Mouse (Mus musculus) left cerebral cortex, postnatal 25 days (tissue): ENCODE measurements at regions not wholly inside any gene's neighbourhood (a gene's known extent, or its start where the extent isn't known, plus 50 kb on each side); places are given as distances from the start of the nearest gene placed in this dataset.

Source experiments
- DNase-seq, 2 experiments: peaks; one replicate each; pipeline ENCODE4 v3.0.0; 2022; ENCODE audit warnings: low spot score in 2 of 2, mixed read lengths in 1 of 2
- intact Hi-C: fragments of 180-260 bp; cut with DNase I; formaldehyde crosslinking; loops from one replicate; pipeline ENCODE4 v1.15.1; 2025

DNA sequence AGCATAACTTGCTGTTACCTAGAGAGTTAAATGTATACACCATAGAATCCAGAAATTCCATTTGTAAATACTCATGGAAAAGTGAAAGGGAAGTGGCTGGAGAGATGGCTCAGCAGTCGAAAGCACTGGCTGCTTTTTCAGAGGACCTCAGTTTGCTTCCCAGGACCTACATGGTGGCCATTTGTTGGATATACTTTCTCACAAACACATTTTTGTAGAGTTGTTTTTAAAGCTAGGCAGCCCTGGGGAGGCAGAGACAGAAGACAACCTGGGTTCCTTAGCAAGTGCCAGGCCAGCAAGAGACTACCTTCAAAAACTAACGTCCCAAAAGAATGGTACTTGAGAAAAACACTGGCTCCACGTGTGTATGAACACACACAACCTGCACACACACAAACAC lies 124.0 kb upstream of the Gm15217 start:
- DNase-seq: no peak
- intact Hi-C loops: no loop called here

GRCm38 (mm10) chr14:46256336-46256735 lies 122.9 kb upstream of the Gm15217 start:
- DNase-seq: no peak
- intact Hi-C loops: no loop called here

- intact Hi-C loops: no loop called here
- no peak for DNase-seq
Observed at GRCm38 (mm10) chr14:46257311-46257710, 121.9 kb upstream of the Gm15217 start.

DNA sequence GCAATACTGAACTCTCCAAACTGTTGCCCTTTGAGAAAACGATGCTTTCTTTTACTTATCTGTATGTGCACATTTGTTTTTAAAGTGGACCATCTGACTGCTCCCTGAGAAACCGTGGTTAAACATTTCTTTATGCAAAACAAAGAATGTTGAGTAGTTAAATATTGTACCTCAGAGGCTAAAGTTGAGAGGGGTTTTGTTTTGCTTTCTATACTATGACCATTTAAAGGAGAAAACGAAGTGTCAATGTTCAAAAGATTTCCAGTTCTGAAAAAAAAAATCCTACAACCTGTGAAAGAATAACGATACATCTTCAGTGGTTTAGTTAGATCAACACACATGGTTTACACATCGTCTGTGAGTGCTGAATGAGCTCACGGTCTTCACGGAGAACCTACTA lies 120.7 kb upstream of the Gm15217 start:
- DNase-seq: no peak
- intact Hi-C loops: no loop called here

- DNase-seq: no peak
- intact Hi-C loops: no loop called here
Observed at GRCm38 (mm10) chr14:46260291-46260980, 118.8 kb upstream of the Gm15217 start.

DNA sequence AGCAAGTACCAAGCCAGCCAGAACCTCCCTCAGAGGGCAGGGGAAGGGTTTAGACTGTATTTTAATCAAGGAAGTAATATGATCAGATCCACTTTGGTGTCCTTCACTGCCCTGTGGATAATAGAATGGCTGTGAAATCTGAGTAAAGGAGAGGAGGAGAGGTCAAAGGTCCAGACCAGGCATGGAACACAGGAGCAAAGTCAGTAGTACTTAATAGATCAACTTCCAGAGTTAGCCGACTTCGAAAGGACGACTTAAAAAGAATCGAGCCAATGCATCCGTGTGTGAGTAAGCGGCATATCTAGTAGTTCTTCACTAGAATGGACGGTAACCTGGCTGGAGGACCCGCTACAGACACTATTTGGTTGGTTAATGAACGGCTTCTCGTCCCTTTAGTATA lies 103.8 kb upstream of the Gm15217 start:
- intact Hi-C loops: no loop called here
- no peak for DNase-seq

GRCm38 (mm10) chr14:46276926-46277831 lies 102.0 kb upstream of the Gm15217 start:
- DNase-seq: no peak
- intact Hi-C loops: no loop called here

GRCm38 (mm10) chr14:46277832-46278611 lies 101.2 kb upstream of the Gm15217 start:
- DNase-seq: no peak
- intact Hi-C loops: no loop called here

- peak in 1 of 2 experiments; percentile 46 for DNase-seq
- intact Hi-C loops: no loop called here
Observed at GRCm38 (mm10) chr14:46292398-46292797, 86.8 kb upstream of the Gm15217 start.

DNA sequence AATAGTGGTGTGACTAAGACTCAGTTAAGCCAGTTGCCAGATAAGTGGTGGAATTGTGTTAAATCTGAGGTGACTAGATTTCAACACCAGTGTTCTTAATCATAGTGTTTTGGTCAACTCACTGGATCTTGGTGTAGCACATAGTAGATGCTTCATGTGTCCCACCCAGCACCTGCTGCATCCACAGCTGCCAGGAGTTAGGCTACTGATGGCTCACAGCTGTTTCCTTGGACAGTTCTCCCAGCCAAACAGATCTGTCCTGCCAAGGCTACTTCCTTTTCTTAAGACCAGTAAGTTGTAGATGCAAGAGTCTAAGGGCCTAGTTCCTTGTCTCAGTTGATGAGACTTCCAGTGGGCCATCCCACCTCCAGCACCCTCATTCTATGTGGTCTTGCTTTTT lies 82.9 kb upstream of the Gm15217 start:
- DNase-seq: no peak
- intact Hi-C loops: no loop called here

GRCm38 (mm10) chr14:46300546-46300945 lies 78.7 kb upstream of the Gm15217 start:
- DNase-seq: no peak
- intact Hi-C loops: no loop called here

DNA sequence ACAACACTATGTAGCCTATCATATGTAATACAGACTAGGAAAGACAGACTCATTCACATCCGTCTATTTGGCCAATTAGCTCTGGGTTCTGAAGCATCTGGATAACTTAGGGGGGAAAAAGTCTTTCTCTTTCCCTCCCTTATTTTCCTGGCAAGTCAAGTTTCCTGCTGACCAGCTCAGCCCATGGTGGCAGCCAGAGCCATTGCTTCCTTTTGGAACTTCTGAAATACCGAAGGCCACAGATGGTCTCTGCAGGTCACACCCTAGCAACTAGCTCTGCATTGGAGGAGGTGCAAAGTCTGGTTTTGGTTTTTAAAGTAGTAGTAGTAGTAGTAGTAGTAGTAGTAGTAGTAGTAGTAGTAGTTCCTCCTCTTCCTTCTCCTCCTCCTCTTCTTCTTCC lies 76.6 kb upstream of the Gm15217 start:
- DNase-seq: no peak

DNA sequence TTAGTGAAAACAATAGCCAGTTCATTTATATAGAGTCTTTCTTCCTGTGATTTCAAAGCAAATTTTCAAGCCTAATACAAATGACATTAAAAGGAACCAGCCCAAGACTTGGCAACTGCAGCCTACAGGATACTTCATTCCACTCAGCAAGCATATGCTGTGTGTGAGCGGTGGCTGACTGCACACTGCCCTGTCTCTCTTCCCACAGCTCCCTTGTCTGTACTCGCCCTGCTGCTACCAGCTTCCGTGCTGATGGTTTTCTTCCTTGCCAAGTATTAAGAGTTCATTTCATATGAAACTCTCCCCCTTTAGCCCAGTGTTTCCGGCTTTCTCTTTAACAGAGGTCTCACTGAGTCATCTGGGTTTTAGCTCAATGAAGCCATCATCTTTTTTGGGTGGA lies 73.9 kb upstream of the Gm15217 start:
- peak; percentile 11 to 37 for DNase-seq
- intact Hi-C loops: loop anchor here (5.0 kb wide), 1 partner anchor 82 kb away; no protein-coding TSS in a partner anchor

More for the DNA sequence above, 76.6 kb upstream of the Gm15217 start:
- intact Hi-C loops: no loop called here

DNA sequence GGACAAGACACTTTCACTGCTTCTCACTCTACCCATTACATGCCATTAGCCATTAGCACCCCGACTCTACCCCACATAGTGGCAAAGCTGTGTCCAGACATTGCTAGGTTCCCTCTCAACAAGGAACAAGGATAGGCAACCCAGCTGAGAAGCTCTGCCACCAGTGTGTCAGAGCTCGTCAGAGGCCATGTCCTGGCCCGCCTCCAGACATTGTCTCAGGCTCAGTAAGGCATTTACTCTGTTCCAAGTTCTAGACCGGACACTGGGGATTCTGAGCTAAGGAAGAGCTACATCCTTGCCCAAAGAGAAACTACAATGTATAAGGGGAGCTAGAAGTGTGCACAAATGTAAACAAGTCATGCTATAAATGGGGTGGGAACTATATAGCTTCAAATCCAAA lies 66.2 kb upstream of the Gm15217 start:
- intact Hi-C loops: no loop called here
- no peak for DNase-seq

DNA sequence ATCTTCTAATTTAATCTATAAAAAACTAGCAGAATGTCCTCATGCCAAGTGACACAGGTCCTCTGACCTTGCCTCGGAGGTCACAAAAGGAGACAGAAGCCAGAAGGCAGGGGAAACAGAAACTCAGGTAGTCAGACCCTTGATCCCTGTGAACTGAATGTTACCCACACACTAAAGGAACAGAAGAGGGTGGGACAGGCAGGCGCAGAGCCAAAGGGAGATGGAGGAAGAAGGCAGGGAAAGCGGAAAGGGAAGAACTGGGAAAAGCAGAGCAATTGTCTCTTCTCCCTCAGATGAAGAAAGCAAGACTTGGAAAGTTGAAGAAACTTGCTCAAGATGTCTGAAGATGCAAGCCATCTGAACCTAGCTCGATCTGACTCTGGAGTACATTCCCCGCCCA lies 62.7 kb upstream of the Gm15217 start:
- no peak for DNase-seq
- intact Hi-C loops: no loop called here

DNA sequence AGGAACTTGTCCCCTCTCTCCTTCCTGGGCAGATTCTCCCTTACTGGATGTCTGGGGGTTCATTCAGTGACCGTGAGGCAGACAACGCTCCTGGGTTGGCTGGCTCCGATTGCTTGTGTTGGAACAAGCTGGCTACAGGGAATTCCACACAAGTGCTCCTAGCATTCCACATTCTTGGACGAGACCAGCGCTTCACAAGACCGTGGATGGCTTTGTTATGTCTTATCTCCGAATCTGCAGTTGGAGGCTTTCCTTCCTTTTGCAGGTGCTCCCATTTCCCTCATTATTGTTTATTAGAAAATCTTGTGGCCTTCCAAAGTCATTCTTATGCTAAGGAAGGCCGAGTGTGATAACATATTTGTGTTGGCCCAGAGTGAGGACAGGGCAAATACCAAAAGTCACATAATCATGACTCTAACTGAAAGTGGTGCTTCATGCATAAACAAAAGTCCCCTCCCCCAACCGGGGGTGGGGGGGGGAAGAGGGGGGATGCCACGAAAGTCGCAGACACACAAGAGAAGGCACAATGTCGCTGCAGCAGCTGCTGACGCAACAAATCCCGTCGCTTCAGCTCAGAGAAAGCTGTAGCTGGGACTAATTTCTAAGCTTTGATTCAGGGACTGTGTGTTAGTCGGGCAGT lies 61.7 kb upstream of the Gm15217 start:
- intact Hi-C loops: no loop called here
- no peak for DNase-seq

- DNase-seq: no peak
- intact Hi-C loops: no loop called here
Observed at GRCm38 (mm10) chr14:46328064-46328463, 51.1 kb upstream of the Gm15217 start.
